Mouse (Mus musculus): Measurements from ENCODE around the gene Fosl1. TPM values are rescaled to one million over a fixed set of nuclear protein-coding genes. Genes with fewer than 3 reads are reported as not detected.
"Not testable (repeated sequence)": the region's sequence is repeated elsewhere in the genome, so short reads cannot be mapped to it uniquely, and the experiment has no call there.

The Fosl1 gene
- polyA plus RNA-seq (2012; rRNA removed), result 0.06 and 0.19 TPM in 2 replicates

GRCm38 (mm10) chr19:5447515-5448353 lies at the start of gene Fosl1:
TSS of gene Fosl1 (plus strand) at chr19:5447547.
- DNase-seq (ENCODE audit: extremely low spot score in 1 of 2, low spot score in 1 of 2), result peak in 1 of 2 experiments; percentile 78

DNA sequence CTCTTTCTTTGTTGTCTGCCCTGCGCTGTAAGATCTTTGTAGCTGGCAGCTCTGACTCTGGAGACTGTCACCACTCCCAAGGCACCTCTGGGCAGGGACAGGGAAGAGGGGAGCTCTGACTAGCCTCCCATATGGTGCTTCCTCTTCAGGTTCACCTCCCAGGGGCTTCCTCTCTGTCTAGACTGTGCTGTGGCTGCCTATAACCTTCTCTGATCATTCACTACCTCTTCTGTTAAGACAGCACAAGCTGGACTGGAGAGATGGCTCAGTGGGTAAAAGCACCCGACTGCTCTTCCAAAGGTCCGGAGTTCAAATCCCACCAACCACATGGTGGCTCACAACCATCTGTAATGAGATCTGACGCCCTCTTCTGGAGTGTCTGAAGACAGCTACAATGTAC lies 46.3 kb upstream of the Fosl1 start:
- DNase-seq (ENCODE audit: extremely low spot score in 1 of 2, low spot score in 1 of 2), result not testable (repeated sequence)

DNA sequence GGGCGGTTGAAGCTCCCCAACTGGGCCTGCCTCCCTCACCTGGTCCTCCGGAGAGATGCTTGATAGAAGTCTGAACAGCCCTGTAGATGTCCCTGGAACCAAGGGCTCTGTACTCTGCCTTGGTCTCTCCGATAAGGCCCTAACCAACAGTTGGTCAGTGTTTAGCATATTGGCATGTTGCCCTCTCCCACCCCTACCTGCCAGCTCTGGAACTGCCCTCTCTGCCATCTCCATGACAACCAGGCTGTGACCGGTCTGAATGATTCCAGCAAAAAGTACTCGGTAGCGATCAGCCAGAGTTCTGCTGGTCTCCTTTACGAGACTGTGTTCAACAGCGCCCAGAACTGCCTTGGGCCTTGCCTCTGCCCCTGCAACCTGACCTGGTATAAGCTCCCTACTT lies 45.1 kb upstream of the Fosl1 start, which contains the start of gene Tsga10ip:
TSS of gene Tsga10ip (minus strand) at position 234 of the 400 bp plus-strand sequence.
- no peak for DNase-seq (ENCODE audit: extremely low spot score in 1 of 2, low spot score in 1 of 2)

- no peak for DNase-seq (ENCODE audit: extremely low spot score in 1 of 2, low spot score in 1 of 2)
Measured at GRCm38 (mm10) chr19:5405924-5406323, 41.4 kb upstream of the Fosl1 start.

DNA sequence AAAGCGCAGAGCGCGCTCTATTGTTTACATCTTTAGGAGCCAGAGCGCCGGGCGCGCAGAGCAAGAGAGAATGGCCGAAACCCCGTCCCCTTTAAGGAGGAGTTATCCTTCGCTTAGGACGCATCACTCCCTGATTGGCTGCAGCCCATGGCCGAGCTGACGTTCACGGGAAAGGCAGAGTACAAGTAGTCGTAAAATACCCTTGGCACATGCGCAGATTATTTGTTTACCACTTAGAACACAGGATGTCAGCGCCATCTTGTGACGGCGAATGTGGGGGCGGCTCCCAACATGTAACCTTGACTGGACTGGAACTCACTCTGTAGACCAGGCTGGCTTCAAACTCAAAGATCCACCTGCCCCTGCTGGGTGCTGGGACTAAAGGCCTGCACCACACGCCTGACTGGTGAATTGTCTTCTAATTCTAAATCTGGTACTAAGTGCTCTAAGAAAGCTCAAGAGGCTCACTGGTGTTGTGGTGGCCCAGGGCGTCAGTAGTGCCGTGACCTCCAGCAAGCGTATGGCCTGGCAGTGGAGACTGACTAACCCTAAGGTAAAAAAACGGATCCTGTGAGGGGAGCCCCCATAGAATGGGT lies 40.7 kb upstream of the Fosl1 start:
- peak; percentile 48 to 57 for DNase-seq (ENCODE audit: extremely low spot score in 1 of 2, low spot score in 1 of 2)

DNA sequence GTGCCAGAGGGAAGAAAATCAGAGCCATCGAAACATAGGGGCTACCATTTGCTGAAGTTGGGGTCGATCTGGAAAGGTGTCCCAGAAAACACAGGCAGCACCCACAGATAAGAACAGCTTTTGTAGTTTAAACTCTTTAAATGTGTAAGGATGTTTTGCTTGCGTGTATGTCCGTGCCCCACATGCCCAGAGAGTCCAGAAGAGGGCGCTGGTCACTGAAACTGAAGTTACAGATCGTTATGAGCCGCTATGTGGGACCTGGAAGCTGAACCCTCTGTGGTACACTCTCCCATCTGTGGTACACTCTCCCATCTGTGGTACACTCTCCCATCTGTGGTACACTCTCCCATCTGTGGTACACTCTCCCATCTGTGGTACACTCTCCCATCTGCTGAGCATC lies 40.2 kb upstream of the Fosl1 start:
- DNase-seq (ENCODE audit: extremely low spot score in 1 of 2, low spot score in 1 of 2), result peak in 1 of 2 experiments; percentile 66

GRCm38 (mm10) chr19:5408057-5409001 lies 39.0 kb upstream of the Fosl1 start:
- no peak for DNase-seq (ENCODE audit: extremely low spot score in 1 of 2, low spot score in 1 of 2)

- no peak for DNase-seq (ENCODE audit: extremely low spot score in 1 of 2, low spot score in 1 of 2)
Measured at GRCm38 (mm10) chr19:5409068-5409467, 38.3 kb upstream of the Fosl1 start.

DNA sequence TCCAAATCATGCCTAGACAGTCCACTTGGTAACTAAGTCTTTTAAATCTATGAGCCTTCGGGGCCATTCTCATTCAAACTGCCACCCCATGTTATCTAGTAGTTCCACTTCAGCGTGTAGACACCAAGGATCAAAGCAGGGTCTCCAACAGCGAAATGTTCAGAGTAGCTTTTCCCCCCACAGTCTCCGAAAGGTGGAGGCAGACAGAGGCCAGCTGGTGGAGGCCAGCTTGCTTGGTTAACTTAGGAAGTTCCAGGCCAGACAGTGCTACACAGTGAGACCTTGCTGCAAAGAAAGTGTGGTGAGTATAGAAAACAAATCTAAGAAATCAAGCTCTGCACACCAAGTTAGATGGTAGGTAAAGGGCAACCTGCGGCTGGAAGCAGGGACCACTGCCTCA lies 36.7 kb upstream of the Fosl1 start:
- no peak for DNase-seq (ENCODE audit: extremely low spot score in 1 of 2, low spot score in 1 of 2)

DNA sequence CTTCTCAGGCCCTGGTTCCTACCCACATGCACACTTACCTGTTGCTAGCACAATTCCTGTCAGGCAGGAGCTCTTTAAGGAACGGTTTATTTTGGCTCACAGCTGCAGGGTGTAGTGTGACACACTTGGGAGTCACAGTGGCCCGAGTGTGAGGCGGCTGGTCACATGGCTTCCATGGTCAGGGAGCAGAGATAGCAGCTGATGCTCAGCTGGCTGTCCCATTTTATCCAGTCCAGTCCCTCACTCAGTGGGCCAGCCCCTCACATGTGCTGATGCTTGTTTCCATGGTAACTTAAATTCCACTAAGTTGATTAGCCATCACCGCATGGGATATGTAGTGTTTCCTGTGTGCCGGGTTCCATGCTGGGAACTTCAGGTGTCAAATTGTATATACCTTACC lies 35.4 kb upstream of the Fosl1 start:
- no peak for DNase-seq (ENCODE audit: extremely low spot score in 1 of 2, low spot score in 1 of 2)

DNA sequence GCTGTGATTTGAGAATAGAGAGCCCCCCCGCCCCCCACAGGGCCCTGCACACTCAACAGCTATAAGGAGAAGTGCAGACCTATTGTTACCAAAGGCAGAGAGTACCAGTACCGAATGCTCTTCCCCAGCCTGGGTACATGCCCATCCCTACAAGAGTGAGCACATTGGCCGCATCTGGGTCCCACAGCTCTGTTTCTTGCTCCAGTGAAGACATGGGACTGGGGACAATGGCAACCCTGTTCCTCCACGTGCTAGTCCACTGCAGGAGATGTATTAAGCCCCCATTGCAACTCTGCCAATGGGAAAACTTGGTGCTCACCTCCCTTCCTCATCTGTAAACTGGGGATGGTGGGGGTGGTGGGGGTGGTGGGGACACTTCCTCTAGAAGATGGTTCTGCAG lies 33.5 kb upstream of the Fosl1 start:
- DNase-seq (ENCODE audit: extremely low spot score in 1 of 2, low spot score in 1 of 2), result no peak

GRCm38 (mm10) chr19:5414534-5414957 lies 32.8 kb upstream of the Fosl1 start:
- DNase-seq (ENCODE audit: extremely low spot score in 1 of 2, low spot score in 1 of 2), result no peak

GRCm38 (mm10) chr19:5418750-5419466 lies 28.4 kb upstream of the Fosl1 start:
- no peak for DNase-seq (ENCODE audit: extremely low spot score in 1 of 2, low spot score in 1 of 2)

- no peak for DNase-seq (ENCODE audit: extremely low spot score in 1 of 2, low spot score in 1 of 2)
Measured at GRCm38 (mm10) chr19:5419630-5420029, 27.7 kb upstream of the Fosl1 start.

DNA sequence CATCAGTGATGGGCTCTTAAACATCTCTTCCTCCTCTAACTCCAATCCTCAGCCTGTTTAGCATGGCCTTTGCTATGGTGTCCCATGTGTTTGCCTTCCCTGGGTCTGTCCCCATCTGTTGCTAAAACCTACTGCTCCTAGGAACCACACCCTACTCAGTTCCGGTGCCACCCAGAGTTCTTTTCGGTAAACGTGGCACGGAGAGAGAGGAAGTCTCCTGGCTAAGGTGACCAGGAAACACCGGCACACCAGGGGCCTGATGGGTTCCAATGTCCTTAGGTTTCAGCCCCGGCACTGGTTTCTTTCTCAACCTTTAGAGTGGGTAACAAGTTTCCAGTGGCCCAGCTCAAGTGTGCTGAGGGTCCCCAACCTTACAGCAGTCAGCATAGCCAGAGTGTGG lies 26.8 kb upstream of the Fosl1 start:
- DNase-seq (ENCODE audit: extremely low spot score in 1 of 2, low spot score in 1 of 2), result no peak

DNA sequence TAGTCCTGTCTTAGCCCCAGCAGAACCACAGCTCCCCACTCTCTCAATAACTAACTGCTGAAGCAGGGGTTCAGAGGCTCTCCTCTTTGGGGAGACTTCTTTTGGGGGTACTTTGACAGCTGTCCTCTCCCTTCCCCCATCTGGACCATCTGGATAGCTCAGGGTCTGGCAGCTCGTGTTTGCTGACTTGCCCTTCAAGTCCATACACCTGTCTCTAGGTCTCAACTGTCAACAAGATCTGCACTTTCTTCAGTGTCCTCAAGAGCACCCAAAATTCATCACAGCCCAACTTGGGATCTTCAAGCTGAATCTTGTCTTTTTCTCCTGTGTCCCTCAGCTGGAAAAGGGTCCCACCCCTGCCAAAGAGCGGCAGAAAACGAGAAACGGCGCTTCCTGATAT lies 25.6 kb upstream of the Fosl1 start:
- no peak for DNase-seq (ENCODE audit: extremely low spot score in 1 of 2, low spot score in 1 of 2)

DNA sequence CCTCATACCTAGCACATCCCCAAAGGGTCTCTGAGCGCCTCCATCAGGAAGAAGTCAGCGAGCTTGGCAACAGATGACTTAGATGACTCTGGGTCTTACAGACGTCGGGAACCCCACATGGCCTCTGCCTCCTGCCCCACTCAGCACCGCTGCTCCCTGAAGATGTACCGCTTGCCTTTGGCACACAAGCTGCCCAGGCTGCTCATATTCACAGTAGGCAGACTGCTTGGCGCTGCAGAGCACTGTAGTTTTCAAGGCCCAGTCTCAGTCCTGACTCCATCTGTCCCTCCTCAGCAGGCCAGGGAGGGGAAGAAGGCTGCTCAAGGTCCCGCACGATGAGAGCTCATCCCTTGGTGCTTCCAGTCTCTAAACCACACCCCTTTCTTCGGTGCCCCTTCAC lies 25.1 kb upstream of the Fosl1 start:
- no peak for DNase-seq (ENCODE audit: extremely low spot score in 1 of 2, low spot score in 1 of 2)

DNA sequence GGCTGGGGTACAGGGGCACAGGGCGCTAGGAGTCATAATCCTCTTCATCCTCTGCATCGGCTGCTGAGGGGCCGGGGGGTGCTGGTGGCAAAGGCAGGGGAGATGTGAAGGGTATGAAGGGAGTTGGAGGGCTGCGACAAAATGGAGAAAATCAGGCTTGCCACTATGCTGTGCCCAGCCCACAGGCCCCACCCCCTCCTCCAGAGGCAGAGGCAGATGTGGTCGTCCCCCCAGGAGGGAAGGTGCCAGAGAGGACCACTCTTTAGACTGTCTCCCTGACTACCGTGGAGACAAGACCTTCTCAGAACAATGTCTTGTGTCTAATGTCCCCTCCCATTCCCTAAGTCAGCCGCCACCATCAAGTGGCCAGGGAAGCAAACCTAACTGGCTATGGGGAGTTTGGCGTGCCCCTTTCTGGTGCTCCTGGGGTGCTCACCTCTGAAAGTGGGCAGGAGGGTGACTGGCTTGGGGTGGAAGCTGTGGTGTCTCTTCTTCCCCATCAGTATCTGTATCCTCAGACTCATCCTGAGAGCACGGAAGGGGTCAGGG lies 24.4 kb upstream of the Fosl1 start:
- DNase-seq (ENCODE audit: extremely low spot score in 1 of 2, low spot score in 1 of 2), result no peak

DNA sequence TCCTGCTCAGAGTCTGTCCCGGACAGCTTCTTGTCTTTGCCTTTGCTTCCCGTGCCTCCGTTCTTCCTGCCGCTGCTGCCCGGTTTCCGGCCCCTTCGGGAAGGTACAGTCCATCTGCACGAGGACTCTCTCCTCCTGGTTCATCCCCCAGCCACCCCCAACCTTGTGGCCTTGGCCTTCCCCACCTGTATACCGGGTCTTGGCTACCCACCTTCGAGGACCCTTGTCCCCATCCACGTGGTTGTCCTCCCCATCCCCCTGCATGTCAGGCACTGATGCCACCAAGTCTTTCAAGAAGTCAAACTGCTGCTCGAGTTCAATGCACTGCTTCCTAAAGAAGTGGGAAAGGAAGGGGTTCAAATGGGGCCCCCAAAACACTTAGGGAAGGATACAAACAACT lies 23.8 kb upstream of the Fosl1 start:
- DNase-seq (ENCODE audit: extremely low spot score in 1 of 2, low spot score in 1 of 2), result no peak

Measured in frontal cortex, adult 2 months (tissue).